Mouse (Mus musculus): ENCODE data around the gene Cpvl. TPM values are rescaled to one million over a fixed set of nuclear protein-coding genes. Genes with fewer than 3 reads are reported as not detected.

Cpvl gene
- total and polyA plus RNA-seq, 2 experiments from 2014 or later, result 0.10 TPM; not detected in 1

- no peak overlapping the region for H3K4me2 ChIP-seq (ENCODE audit: low read depth, low read length, poor library complexity, severe bottlenecking)
- no peaks in the 10 kb centered on the region for H3K9me3 ChIP-seq (ENCODE audit: low read length)
- no peak for ATAC-seq (ENCODE audit: low FRiP score)
- H3K27me3 ChIP-seq (ENCODE audit: insufficient read depth, low read length), result no peaks in the 10 kb centered on the region
- 74% methylated on average over 4 of the region's 4 CpGs for WGBS
- TF ChIP-seq CTCF (IDR thresholded peaks at IDR 0.05), result no peak
- H3K36me3 ChIP-seq (ENCODE audit: insufficient read depth, low read length), result no peaks in the 10 kb centered on the region
- H3K4me3 ChIP-seq (ENCODE audit: low read depth, low read length), result no peak overlapping the region
- no peaks in the 10 kb centered on the region; the same call in 1 of the 2 replicates for H3K4me1 ChIP-seq (ENCODE audit: insufficient read depth, low read length)
- DNase-seq (ENCODE audit: low spot score), result no peak
- H3K9ac ChIP-seq (replicated peaks; ENCODE audit: low read length, poor library complexity, severe bottlenecking), result no peak overlapping the region
- no peak overlapping the region for H3K27ac ChIP-seq (ENCODE audit: low read depth, low read length)
Measured at GRCm38 (mm10) chr6:53951421-53951820, 27.1 kb downstream of the Cpvl start.

- Histone ChIP-seq H3K27me3 (ENCODE audit: insufficient read depth, low read length) (no peaks in the 10 kb centered on the region), H3K4me3 (ENCODE audit: low read depth, low read length) (no peak overlapping the region), H3K36me3 (ENCODE audit: insufficient read depth, low read length) (no peaks in the 10 kb centered on the region), H3K9ac (replicated peaks; ENCODE audit: low read length, poor library complexity, severe bottlenecking) (no peak overlapping the region), H3K4me1 (ENCODE audit: insufficient read depth, low read length) (no peaks in the 10 kb centered on the region; the same call in 1 of the 2 replicates), H3K27ac (ENCODE audit: low read depth, low read length) (no peak overlapping the region), H3K9me3 (ENCODE audit: low read length) (no peaks in the 10 kb centered on the region), H3K4me2 (ENCODE audit: low read depth, low read length, poor library complexity, severe bottlenecking) (no peak overlapping the region)
- 70% methylated on average over 9 of the region's 9 CpGs for WGBS
- TF ChIP-seq CTCF (IDR thresholded peaks at IDR 0.05), result no peak
- no peak for DNase-seq (ENCODE audit: low spot score)
- no peak for ATAC-seq (ENCODE audit: low FRiP score)
Measured at GRCm38 (mm10) chr6:53950876-53951275, 27.6 kb downstream of the Cpvl start.

GRCm38 (mm10) chr6:53948388-53949035 lies 30.0 kb downstream of the Cpvl start:
- no peak overlapping the region for H3K27ac ChIP-seq (ENCODE audit: low read depth, low read length)
- no peak for TF ChIP-seq CTCF (IDR thresholded peaks at IDR 0.05)
- no peak overlapping the region for H3K9ac ChIP-seq (replicated peaks; ENCODE audit: low read length, poor library complexity, severe bottlenecking)
- no peaks in the 10 kb centered on the region for H3K27me3 ChIP-seq (ENCODE audit: insufficient read depth, low read length)
- H3K36me3 ChIP-seq (ENCODE audit: insufficient read depth, low read length), result no peaks in the 10 kb centered on the region
- no peaks in the 10 kb centered on the region; the same call in 1 of the 2 replicates for H3K4me1 ChIP-seq (ENCODE audit: insufficient read depth, low read length)
- H3K9me3 ChIP-seq (ENCODE audit: low read length), result no peaks in the 10 kb centered on the region
- DNase-seq (ENCODE audit: low spot score) (no peak), ATAC-seq (ENCODE audit: low FRiP score) (no peak)
- WGBS, result 47% methylated on average over 4 of the region's 4 CpGs
- no peak overlapping the region for H3K4me2 ChIP-seq (ENCODE audit: low read depth, low read length, poor library complexity, severe bottlenecking)
- no peak overlapping the region for H3K4me3 ChIP-seq (ENCODE audit: low read depth, low read length)

GRCm38 (mm10) chr6:53944887-53945286 lies 33.6 kb downstream of the Cpvl start:
- Histone ChIP-seq H3K4me3 (ENCODE audit: low read depth, low read length) (no peak overlapping the region), H3K9me3 (ENCODE audit: low read length) (no peaks in the 10 kb centered on the region), H3K4me2 (ENCODE audit: low read depth, low read length, poor library complexity, severe bottlenecking) (no peak overlapping the region), H3K36me3 (ENCODE audit: insufficient read depth, low read length) (no peaks in the 10 kb centered on the region), H3K27ac (ENCODE audit: low read depth, low read length) (no peak overlapping the region), H3K27me3 (ENCODE audit: insufficient read depth, low read length) (no peaks in the 10 kb centered on the region), H3K4me1 (ENCODE audit: insufficient read depth, low read length) (no peaks in the 10 kb centered on the region; the same call in 1 of the 2 replicates), H3K9ac (replicated peaks; ENCODE audit: low read length, poor library complexity, severe bottlenecking) (no peak overlapping the region)
- WGBS, result 86% methylated on average over 5 of the region's 5 CpGs
- DNase-seq (ENCODE audit: low spot score) (no peak), ATAC-seq (ENCODE audit: low FRiP score) (no peak)
- TF ChIP-seq CTCF (IDR thresholded peaks at IDR 0.05), result no peak

GRCm38 (mm10) chr6:53944417-53944816 lies 34.1 kb downstream of the Cpvl start:
- Histone ChIP-seq H3K9ac (replicated peaks; ENCODE audit: low read length, poor library complexity, severe bottlenecking) (no peak overlapping the region), H3K4me1 (ENCODE audit: insufficient read depth, low read length) (no peaks in the 10 kb centered on the region; the same call in 1 of the 2 replicates), H3K4me2 (ENCODE audit: low read depth, low read length, poor library complexity, severe bottlenecking) (no peak overlapping the region), H3K36me3 (ENCODE audit: insufficient read depth, low read length) (no peaks in the 10 kb centered on the region), H3K4me3 (ENCODE audit: low read depth, low read length) (no peak overlapping the region), H3K27me3 (ENCODE audit: insufficient read depth, low read length) (no peaks in the 10 kb centered on the region), H3K9me3 (ENCODE audit: low read length) (no peaks in the 10 kb centered on the region), H3K27ac (ENCODE audit: low read depth, low read length) (no peak overlapping the region)
- no peak for DNase-seq (ENCODE audit: low spot score)
- WGBS, result 61% methylated on average over 3 of the region's 3 CpGs
- ATAC-seq (ENCODE audit: low FRiP score), result no peak
- TF ChIP-seq CTCF (IDR thresholded peaks at IDR 0.05), result no peak

GRCm38 (mm10) chr6:53942190-53942831 lies 36.2 kb downstream of the Cpvl start:
- H3K4me2 ChIP-seq (ENCODE audit: low read depth, low read length, poor library complexity, severe bottlenecking), result no peak overlapping the region

More at GRCm38 (mm10) chr6:53942190-53942831, 36.2 kb downstream of the Cpvl start:
- no peak for ATAC-seq (ENCODE audit: low FRiP score)
- no peaks in the 10 kb centered on the region; the same call in 1 of the 2 replicates for H3K4me1 ChIP-seq (ENCODE audit: insufficient read depth, low read length)
- TF ChIP-seq CTCF (IDR thresholded peaks at IDR 0.05), result no peak
- H3K27ac ChIP-seq (ENCODE audit: low read depth, low read length), result no peak overlapping the region
- H3K9ac ChIP-seq (replicated peaks; ENCODE audit: low read length, poor library complexity, severe bottlenecking), result no peak overlapping the region
- no peak for DNase-seq (ENCODE audit: low spot score)
- H3K4me3 ChIP-seq (ENCODE audit: low read depth, low read length), result no peak overlapping the region
- H3K36me3 ChIP-seq (ENCODE audit: insufficient read depth, low read length), result no peaks in the 10 kb centered on the region
- no peaks in the 10 kb centered on the region for H3K27me3 ChIP-seq (ENCODE audit: insufficient read depth, low read length)
- WGBS, result 80% methylated on average over 7 of the region's 7 CpGs
- H3K9me3 ChIP-seq (ENCODE audit: low read length), result no peaks in the 10 kb centered on the region

Data from midbrain, postnatal 0 days (tissue).